Mouse (Mus musculus) midbrain, embryonic 12.5 days (tissue): ENCODE data around the gene Brd9. TPM values are rescaled to one million over a fixed set of nuclear protein-coding genes. Genes with fewer than 3 reads are reported as not detected.

Experiments
- ATAC-seq: fragments of 200-750 bp; cut with Nextera tagmentation; 2 replicates; pipeline ENCODE4 v1.8.0; 2017; ENCODE audit warnings: low read depth, moderate TSS enrichment, moderate library complexity; ENCODE audit not compliant: low FRiP score
- H3K27ac ChIP-seq: fragments of 300-500 bp; sonication (generic); replicated peaks from 2 replicates; pipeline ENCODE4 v1.5.1; 2016; ENCODE audit warnings: mild to moderate bottlenecking
- H3K27me3 ChIP-seq: fragments of 300-500 bp; sonication (generic); 2 replicates; pipeline ENCODE4 v1.6.1; 2016; ENCODE audit warnings: mild to moderate bottlenecking
- H3K36me3 ChIP-seq: fragments of 300-500 bp; sonication (generic); 2 replicates; pipeline ENCODE4 v1.6.1; 2016
- H3K4me1 ChIP-seq: fragments of 300-500 bp; sonication (generic); 2 replicates; pipeline ENCODE4 v1.6.1; 2016
- H3K4me2 ChIP-seq: fragments of 300-500 bp; sonication (generic); replicated peaks from 2 replicates; pipeline ENCODE4 v1.6.1; 2016; ENCODE audit warnings: mild to moderate bottlenecking, moderate library complexity
- H3K4me3 ChIP-seq: fragments of 300-500 bp; sonication (generic); 2 replicates; pipeline ENCODE4 v1.5.1; 2016; ENCODE audit warnings: mild to moderate bottlenecking
- H3K9ac ChIP-seq: fragments of 300-500 bp; sonication (generic); replicated peaks from 2 replicates; pipeline ENCODE4 v1.6.1; 2016; ENCODE audit warnings: mild to moderate bottlenecking, moderate library complexity
- H3K9me3 ChIP-seq: fragments of 300-500 bp; sonication (generic); 2 replicates; pipeline ENCODE4 v1.6.1; 2016; ENCODE audit warnings: mild to moderate bottlenecking
- WGBS: fragments of 180-500 bp; shearing (Covaris S2); methylation state at CpG from one replicate; pipeline ENCODE4 v1.1.7; 2016; 5-methylcytosine and 5-hydroxymethylcytosine counted together
- polyA plus RNA-seq: library from polyadenylated mRNA; unstranded; fragments of >200 nt; fragmentation: Nextera tagmentation; extraction: Ambion mirVana; gene quantifications from 2 replicates; pipeline ENCODE4 v1.2.1, GENCODE M21; 2016

Gene Brd9
- 83.8 and 90.1 TPM in 2 replicates for polyA plus RNA-seq

DNA sequence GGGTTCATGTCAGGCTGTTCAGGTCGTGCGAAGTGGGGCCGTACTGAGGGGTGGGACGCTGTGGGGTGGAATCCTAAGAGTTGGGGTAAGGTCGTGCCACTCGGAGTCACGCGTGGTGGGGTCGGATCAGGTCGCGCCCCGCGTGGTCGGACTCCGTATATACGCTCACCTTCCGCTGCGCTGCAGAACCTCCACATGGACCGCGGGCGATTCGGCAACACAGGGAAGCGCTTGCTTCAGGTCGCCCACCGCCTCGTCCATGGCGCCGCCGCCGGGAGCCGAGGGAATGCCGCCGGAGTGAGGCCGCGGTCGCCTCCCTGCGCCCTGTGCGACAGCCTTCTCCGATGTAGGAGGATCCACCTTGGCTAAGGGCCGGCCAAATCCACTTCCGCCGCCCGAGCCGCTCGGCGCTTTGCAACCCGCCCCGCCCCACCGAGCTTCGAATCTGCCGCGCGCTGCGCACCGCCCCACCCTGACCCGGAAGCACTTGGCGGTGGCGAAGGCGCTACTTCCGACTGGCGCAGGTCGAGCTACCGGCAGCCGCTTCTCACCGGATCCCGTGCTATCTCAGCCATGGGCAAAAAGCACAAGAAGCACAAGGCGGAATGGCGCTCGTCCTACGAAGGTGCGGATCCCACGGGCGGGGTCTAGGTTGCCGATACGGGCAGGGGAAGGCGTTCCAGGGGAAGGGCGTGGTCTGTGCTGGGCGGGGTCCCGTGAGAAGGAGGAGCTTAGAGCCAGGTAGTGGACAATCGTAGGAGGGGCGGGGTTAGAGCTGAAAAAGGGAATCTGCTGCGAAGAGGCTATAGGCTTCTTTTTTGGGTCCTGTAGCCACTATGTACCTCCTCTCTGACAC, at the start of gene Brd9, which contains the start of gene Trip13:
Gene Brd9 (plus strand): TSS at position 491 of the 856 bp plus-strand sequence.
Gene Trip13 (minus strand): TSS at position 464 of the 856 bp plus-strand sequence.
- H3K27ac ChIP-seq: peak within 1 kb of the TSS; percentile 84
- peaks cover 30% of the 10 kb centered on the region for H3K36me3 ChIP-seq
- no peaks in the 10 kb centered on the region for H3K27me3 ChIP-seq
- under 1% methylated on average over 82 of the region's 82 CpGs for WGBS
- peak within 1 kb of the TSS; percentile 91 for H3K4me2 ChIP-seq
- no peaks in the 10 kb centered on the region for H3K9me3 ChIP-seq
- peak within 1 kb of the TSS; percentile 70 for H3K9ac ChIP-seq
- peaks cover 15% of the 10 kb centered on the region for H3K4me1 ChIP-seq
- peak; percentile 97 for ATAC-seq
- H3K4me3 ChIP-seq: peak within 1 kb of the TSS; percentile 79

DNA sequence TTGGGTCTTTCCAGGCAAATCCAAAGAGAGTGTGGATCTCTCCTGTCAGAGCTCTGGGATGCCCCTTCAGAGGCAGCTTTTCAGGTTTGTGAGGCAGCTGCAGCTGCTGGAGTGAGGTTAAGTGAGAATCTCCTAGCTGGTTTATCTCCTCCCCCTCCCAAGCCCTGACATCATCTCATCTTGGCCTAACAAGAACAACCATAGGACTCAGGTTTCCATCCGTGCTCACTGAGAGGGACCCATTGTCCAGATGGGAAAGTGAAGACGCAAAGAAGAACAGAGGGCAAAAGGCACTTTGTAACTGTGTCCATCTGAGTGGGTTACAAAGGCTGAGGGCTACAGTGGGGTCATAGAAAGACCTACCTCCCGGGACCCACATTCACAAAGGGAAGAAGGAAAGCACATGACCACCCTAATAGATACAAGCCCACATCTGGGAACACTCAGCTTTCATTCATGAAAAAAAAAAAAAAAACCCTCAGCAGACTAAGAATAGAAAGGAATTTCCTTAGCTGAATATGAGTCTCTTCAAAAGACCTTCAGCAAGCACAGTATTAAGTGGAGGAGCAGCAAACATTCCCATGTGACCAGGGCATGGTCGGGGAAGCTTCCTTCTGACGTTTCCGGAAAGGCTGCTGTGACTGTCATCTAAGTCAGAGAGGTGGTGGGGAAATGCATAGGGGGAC, 45.0 kb upstream of the Brd9 start:
- Histone ChIP-seq H3K36me3 (no peaks in the 10 kb centered on the region), H3K4me3 (no peak overlapping the region), H3K27ac (no peak overlapping the region), H3K4me1 (no peaks in the 10 kb centered on the region), H3K4me2 (no peak overlapping the region), H3K27me3 (no peaks in the 10 kb centered on the region), H3K9ac (no peak overlapping the region), H3K9me3 (no peaks in the 10 kb centered on the region)
- 66% methylated on average over 6 of the region's 6 CpGs for WGBS
- ATAC-seq: no peak

DNA sequence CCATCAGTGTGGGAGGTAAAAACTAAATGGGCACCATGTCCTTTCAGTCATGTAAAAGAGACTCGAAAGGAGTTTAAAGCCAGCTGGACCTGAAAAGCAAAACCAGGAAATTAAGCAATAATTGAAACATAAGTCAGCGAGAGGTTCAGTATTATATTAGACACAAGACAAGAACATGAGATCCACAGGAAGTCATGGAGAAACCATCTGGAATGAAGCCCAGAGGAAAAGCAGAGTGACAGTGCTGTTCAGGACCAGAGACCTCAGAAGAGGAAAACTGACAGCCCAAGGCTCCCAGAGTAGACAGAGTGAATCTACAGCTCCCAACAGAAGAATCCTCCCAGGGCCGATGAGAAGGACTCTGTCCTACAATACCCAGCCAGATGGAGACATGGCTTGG, 40.0 kb upstream of the Brd9 start:
- H3K27ac ChIP-seq: no peak overlapping the region
- no peaks in the 10 kb centered on the region for H3K9me3 ChIP-seq
- H3K4me2 ChIP-seq: no peak overlapping the region
- no peak overlapping the region for H3K9ac ChIP-seq
- ATAC-seq: no peak
- whole genome bisulfite sequencing: 86% methylated on average over 3 of the region's 3 CpGs
- no peaks in the 10 kb centered on the region for H3K36me3 ChIP-seq
- H3K4me1 ChIP-seq: no peaks in the 10 kb centered on the region
- no peaks in the 10 kb centered on the region for H3K27me3 ChIP-seq
- no peak overlapping the region for H3K4me3 ChIP-seq

- no peak overlapping the region for H3K4me3 ChIP-seq
- no peak overlapping the region for H3K27ac ChIP-seq
- H3K27me3 ChIP-seq: no peaks in the 10 kb centered on the region
- no peaks in the 10 kb centered on the region for H3K9me3 ChIP-seq
- peaks cover 6% of the 10 kb centered on the region; the same call in 1 of the 2 replicates for H3K36me3 ChIP-seq
- H3K4me1 ChIP-seq: no peaks in the 10 kb centered on the region
- ATAC-seq: no peak
- WGBS: 94% methylated on average over 5 of the region's 5 CpGs
- H3K9ac ChIP-seq: no peak overlapping the region
- H3K4me2 ChIP-seq: no peak overlapping the region
Observed at GRCm38 (mm10) chr13:73907136-73907535, 30.5 kb upstream of the Brd9 start.

GRCm38 (mm10) chr13:73907683-73908412, 29.8 kb upstream of the Brd9 start:
- no peaks in the 10 kb centered on the region for H3K27me3 ChIP-seq
- H3K27ac ChIP-seq: no peak overlapping the region
- no peak overlapping the region for H3K4me3 ChIP-seq
- peak; percentile 60; the same call in 1 of the 2 replicates for ATAC-seq
- no peak overlapping the region for H3K4me2 ChIP-seq
- H3K9me3 ChIP-seq: no peaks in the 10 kb centered on the region
- peaks cover 10% of the 10 kb centered on the region for H3K36me3 ChIP-seq
- H3K9ac ChIP-seq: no peak overlapping the region
- no peaks in the 10 kb centered on the region for H3K4me1 ChIP-seq
- WGBS: 79% methylated on average over 2 of the region's 2 CpGs

- Histone ChIP-seq H3K9me3 (no peaks in the 10 kb centered on the region), H3K9ac (no peak overlapping the region), H3K4me2 (no peak overlapping the region), H3K27ac (no peak overlapping the region), H3K4me3 (no peak overlapping the region), H3K36me3 (peaks cover 56% of the 10 kb centered on the region), H3K4me1 (no peaks in the 10 kb centered on the region), H3K27me3 (no peaks in the 10 kb centered on the region)
- no peak for ATAC-seq
- 92% methylated on average over 4 of the region's 4 CpGs for WGBS
Observed at GRCm38 (mm10) chr13:73913066-73913465, 24.5 kb upstream of the Brd9 start.

- Histone ChIP-seq H3K27ac (no peak overlapping the region), H3K27me3 (no peaks in the 10 kb centered on the region), H3K4me3 (no peak overlapping the region), H3K9ac (no peak overlapping the region), H3K4me2 (no peak overlapping the region), H3K9me3 (no peaks in the 10 kb centered on the region), H3K36me3 (peaks cover 36% of the 10 kb centered on the region), H3K4me1 (peaks cover 8% of the 10 kb centered on the region)
- WGBS: 91% methylated on average over 10 of the region's 10 CpGs
- no peak for ATAC-seq
Observed at GRCm38 (mm10) chr13:73932201-73932600, 5.4 kb upstream of the Brd9 start.

GRCm38 (mm10) chr13:73936938-73937320, 682 bp upstream of the Brd9 start:
- H3K27ac ChIP-seq: no peak overlapping the region
- no peaks in the 10 kb centered on the region for H3K9me3 ChIP-seq
- peak overlapping the region; percentile 79 for H3K4me3 ChIP-seq
- peaks cover 15% of the 10 kb centered on the region for H3K4me1 ChIP-seq
- H3K4me2 ChIP-seq: peak overlapping the region; percentile 91
- WGBS: 13% methylated on average over 5 of the region's 5 CpGs
- peaks cover 27% of the 10 kb centered on the region for H3K36me3 ChIP-seq
- ATAC-seq: peak; percentile 39
- H3K9ac ChIP-seq: peak overlapping the region; percentile 70
- no peaks in the 10 kb centered on the region for H3K27me3 ChIP-seq

GRCm38 (mm10) chr13:73938177-73938560, 558 bp downstream of the Brd9 start:
- Histone ChIP-seq H3K27me3 (no peaks in the 10 kb centered on the region), H3K36me3 (peaks cover 31% of the 10 kb centered on the region), H3K4me1 (peaks cover 15% of the 10 kb centered on the region), H3K9me3 (no peaks in the 10 kb centered on the region), H3K27ac (peak overlapping the region; percentile 84), H3K4me3 (peak overlapping the region; percentile 79), H3K4me2 (peak overlapping the region; percentile 91), H3K9ac (peak overlapping the region; percentile 70)
- WGBS: 47% methylated on average over 13 of the region's 13 CpGs
- no peak for ATAC-seq

- H3K4me2 ChIP-seq: no peak overlapping the region
- no peak overlapping the region for H3K9ac ChIP-seq
- no peaks in the 10 kb centered on the region for H3K9me3 ChIP-seq
- no peak for ATAC-seq
- no peak overlapping the region for H3K27ac ChIP-seq
- H3K4me3 ChIP-seq: no peak overlapping the region
- no peaks in the 10 kb centered on the region for H3K27me3 ChIP-seq
- H3K4me1 ChIP-seq: peaks cover 15% of the 10 kb centered on the region
- peaks cover 39% of the 10 kb centered on the region for H3K36me3 ChIP-seq
- 94% methylated on average over 5 of the region's 5 CpGs for WGBS
Observed at GRCm38 (mm10) chr13:73939101-73939500, 1.5 kb downstream of the Brd9 start.

- Histone ChIP-seq H3K27me3 (no peaks in the 10 kb centered on the region), H3K4me2 (no peak overlapping the region), H3K27ac (no peak overlapping the region), H3K36me3 (peaks cover 92% of the 10 kb centered on the region), H3K9ac (no peak overlapping the region), H3K4me3 (no peak overlapping the region), H3K4me1 (no peaks in the 10 kb centered on the region), H3K9me3 (no peaks in the 10 kb centered on the region)
- 91% methylated on average over 9 of the region's 9 CpGs for WGBS
- no peak for ATAC-seq
Observed at GRCm38 (mm10) chr13:73944606-73945005, 7.0 kb downstream of the Brd9 start.
